Mouse (Mus musculus): ENCODE data around the gene Klc1.

DNA sequence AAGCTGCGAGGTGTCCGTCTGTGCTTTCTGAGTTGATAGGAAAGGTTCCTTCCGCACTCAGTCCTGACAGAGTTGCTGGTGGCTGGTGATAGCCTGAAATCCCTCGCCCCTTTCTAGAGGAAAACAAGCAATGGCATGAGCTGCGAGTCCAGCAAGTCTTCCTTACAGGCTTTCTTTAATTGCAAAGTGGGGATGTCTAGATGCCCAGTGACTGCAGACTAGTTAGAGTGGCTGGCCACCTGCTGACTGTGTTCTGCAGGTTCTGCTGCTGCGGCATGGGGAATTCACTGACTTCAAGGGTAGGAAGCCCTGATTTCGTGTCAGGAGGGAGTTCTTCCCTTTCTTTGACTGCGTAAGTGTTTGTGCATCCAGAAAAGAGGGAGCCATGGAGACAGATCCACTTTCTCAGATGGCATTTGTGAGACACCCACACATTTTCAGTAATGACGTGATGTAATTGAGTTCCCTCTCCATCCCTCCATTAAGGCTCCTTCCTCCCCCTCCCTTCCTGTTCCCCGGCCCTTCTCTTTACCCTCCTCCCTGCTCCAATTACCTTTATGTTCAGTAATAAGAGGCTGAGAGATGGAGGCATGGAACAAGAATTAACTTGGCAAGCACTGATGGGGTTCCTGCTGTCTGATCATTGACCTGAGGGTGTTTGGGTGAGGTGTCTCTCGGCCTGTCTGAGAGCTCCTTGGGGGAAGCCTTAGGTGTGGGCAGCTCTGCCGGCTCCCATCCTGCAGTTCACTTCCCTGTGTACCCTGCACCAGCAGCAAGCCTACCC lies 33.1 kb upstream of the Klc1 start:
- TF ChIP-seq CTCF (conservative IDR thresholded peaks at IDR 0.05; ENCODE audit: insufficient read depth, insufficient read length, low read depth, low read length), result no peak
- no peak for TF ChIP-seq POLR2A (IDR thresholded peaks at IDR 0.05; ENCODE audit: low read depth, low read length)

All from kidney, adult 2 months (tissue).